Mouse (Mus musculus) retina, embryonic 14.5 days (tissue): ENCODE results near the gene Gm6509.
"Not testable (repeated sequence)": the region's sequence is repeated elsewhere in the genome, so short reads cannot be mapped to it uniquely, and the experiment has no call there.

Experiments used
- DNase-seq: peaks from one replicate; pipeline ENCODE4 v3.0.0-alpha.2; 2015; ENCODE audit warnings: low spot score

Gene Gm6509

DNA sequence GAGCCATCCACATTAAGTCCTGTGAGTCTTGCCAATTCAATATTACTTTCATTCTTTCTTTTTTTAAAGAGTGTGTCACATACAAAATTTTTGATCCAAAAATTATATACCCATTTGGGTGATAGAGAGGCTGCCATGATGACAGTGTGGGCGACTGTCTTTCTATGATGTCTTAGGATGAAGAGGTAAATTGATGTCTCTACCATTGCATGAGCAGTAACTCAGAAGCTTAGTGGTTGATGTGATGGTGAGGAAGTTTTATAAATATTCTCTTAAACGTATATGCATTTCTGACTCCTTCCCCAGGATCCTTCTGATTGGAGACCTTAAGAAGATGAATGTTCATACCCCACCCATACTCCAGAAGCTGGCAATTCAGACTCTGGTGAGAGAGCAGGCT lies at the start of gene Gm6509:
Gene Gm6509, plus strand, starts transcription at position 301 of the 400 bp plus-strand sequence.
- DNase-seq: not testable (repeated sequence)

DNA sequence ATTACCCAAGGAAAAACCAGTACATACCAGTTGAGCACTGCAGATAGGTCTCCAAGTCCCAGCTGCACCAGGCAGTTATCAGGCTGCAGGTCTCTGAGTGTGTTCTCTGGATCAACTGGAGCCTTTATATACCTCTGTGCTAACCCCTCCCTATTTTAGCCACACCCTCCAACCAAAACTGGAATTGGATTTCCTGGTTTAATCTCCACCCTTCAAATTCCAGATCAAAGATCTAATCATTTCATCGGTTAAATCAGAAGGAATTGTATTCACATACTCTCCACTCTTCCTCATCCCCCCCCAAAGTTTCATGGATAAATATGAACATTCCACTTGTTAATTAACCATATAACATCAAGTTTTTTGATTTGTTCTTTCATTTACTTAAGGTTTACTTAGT lies 7.5 kb upstream of the Gm6509 start, which contains the start of gene Gm3147:
Gene Gm3147, minus strand, starts transcription at position 101 of the 400 bp plus-strand sequence.
- not testable (repeated sequence) for DNase-seq

DNA sequence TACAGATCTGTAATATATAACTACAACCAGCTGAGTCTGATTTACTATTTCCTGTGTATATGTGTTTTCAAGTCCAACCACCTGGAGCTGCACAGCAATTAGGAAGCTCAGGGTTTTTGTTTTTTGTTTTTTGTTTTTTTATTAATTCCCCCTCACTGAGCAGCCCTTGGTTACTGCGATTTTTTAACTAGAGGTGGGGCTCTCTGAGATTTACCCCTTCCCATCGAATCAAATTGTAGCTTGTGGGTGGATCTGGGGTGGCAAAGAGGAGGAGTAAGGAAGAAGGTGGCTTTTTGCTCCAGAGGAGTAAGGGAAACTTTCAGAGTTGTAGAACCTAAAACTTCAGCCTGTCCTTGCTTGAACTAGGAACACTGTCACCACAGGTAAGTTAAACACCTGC lies 24.3 kb downstream of the Gm6509 start, which contains the start of gene Gm6205:
Gene Gm6205, plus strand, starts transcription at position 301 of the 400 bp plus-strand sequence.
- DNase-seq: not testable (repeated sequence)
